Mouse (Mus musculus) E14TG2a.4 (cell line): ENCODE results near the gene Osbpl9.

ENCODE experiments used
- CTCF ChIP-seq: conservative IDR thresholded peaks from 2 replicates; pipeline ENCODE4 v1.5.1; 2014; ENCODE audit warnings: low read length
- NANOG ChIP-seq: IDR thresholded peaks from 2 replicates; pipeline ENCODE4 v1.6.1; 2014; ENCODE audit warnings: borderline replicate concordance, low read length, mixed read lengths
- POU5F1 ChIP-seq: IDR thresholded peaks from 2 replicates; pipeline ENCODE4 v1.6.1; 2014; ENCODE audit warnings: low read length, borderline replicate concordance

- TF ChIP-seq CTCF (no peak), NANOG (no peak), POU5F1 (no peak)
Observed at GRCm38 (mm10) chr4:109052282-109052681, 149.8 kb downstream of the Osbpl9 start.
